Mouse (Mus musculus) retina, postnatal 7 days (tissue): ENCODE data around the gene Msmp.
"Not testable (repeated sequence)": the region's sequence is repeated elsewhere in the genome, so short reads cannot be mapped to it uniquely, and the experiment has no call there.

ENCODE experiments used
- DNase-seq: peaks from one replicate; pipeline ENCODE4 v3.0.0-alpha.2; 2012; ENCODE audit warnings: low read depth, low spot score

Msmp gene

DNA sequence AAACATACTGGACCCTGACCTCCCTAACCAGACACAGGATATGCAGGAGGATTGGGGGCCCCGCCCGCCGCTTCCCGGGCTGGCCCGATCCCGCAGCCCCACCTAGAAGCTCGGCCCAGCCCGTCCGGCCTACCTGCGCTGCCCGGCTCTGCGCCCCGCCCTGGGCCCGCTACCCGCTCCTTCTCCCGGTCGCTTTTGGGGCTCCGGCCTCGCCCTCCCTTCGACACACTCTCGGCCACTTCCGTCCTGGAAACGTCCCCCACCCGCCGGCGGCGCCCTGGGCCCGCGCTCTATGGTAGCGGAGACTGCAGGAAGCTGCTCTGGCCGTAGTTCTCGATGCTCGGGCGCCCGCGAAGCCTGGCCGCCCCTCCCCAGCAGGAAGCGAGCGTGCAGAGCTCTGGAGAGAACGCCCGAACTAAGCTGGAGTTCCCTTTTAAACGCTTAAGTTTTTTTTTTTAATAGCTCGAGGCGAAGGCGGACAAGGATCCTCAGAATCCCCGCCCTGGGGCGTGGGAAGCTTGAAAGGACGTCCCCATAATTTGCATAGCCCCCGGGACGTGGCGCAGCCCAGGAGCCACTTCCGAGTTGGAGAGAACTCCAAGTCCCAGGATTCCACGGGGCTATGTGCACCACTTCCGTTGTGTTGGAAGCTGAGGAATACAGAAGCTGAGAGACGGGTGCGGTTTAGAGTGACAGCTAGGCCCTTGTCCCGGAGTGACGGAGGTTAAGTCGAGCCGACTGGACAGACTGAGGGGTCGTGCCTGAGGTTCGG is 22.1 kb downstream of the Msmp start, which contains the start of the genes Creb3 and Tln1:
Creb3 (plus strand) TSS at position 336 of the 772 bp plus-strand sequence.
Tln1 (minus strand) TSS at position 695 of the 772 bp plus-strand sequence.
- DNase-seq, result peak; percentile 89

DNA sequence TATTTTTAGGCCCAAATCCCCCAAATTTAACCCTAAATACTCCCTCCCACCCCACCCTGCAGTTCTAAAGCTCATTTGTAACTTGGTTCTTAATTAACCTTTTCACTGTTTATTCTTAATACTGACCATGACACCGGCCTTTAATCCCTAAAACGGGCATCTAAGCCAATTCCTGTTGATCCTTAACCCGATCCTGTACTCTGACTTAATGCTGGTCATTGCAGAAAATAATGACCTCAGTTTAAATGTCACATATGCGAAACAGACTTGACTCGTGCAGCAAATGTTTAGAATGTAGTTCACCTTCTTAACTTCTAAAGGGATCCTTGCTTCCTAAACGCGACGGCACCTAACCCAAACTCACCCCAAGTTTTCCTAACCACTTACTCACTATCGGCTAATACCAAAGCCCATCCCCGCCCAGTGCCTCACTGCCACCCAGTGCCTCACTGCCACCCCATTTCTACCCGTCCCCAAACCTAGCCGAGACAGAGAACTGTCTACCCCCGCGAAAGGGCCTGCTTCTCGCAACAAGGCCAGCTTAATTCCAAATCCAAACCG is 22.8 kb downstream of the Msmp start:
- no peak for DNase-seq

DNA sequence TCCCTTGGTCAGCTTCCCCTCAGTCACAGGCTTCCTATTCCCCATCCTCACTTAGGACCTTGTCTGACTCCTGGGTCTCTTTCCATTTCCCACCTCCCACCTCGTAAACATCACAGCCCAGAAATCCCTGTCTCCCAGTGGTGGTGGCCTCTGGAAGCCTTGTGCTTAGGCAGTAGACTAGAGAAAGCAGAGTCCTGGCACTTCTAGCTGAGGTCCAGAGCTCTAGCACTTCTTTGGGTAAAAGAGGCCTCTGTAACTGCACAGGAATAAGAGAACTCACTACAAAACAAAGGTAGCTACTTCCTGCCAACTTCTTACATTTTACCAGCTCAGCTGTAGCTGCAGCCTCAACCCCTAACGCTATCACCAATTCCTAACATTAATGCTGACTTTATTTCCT is 23.3 kb downstream of the Msmp start:
- no peak for DNase-seq

DNA sequence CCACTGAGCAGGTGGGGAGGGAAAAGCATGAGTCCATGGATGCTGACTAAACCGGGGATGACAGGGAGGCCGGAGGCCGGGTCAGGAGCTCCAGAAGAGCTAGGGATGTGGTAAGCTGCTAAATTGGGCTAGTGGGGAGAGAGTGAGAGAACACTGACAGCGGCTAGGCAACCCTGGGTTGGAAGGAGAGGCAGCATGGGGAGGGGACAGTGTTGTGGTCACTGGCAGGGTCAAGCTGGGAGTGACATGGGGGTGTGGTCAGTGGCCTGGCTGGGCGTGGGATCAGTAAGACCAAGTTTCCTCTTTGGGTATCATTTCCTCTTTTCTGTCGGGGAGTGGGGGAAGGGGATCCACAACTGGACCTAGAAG is 24.1 kb downstream of the Msmp start:
- DNase-seq, result no peak

DNA sequence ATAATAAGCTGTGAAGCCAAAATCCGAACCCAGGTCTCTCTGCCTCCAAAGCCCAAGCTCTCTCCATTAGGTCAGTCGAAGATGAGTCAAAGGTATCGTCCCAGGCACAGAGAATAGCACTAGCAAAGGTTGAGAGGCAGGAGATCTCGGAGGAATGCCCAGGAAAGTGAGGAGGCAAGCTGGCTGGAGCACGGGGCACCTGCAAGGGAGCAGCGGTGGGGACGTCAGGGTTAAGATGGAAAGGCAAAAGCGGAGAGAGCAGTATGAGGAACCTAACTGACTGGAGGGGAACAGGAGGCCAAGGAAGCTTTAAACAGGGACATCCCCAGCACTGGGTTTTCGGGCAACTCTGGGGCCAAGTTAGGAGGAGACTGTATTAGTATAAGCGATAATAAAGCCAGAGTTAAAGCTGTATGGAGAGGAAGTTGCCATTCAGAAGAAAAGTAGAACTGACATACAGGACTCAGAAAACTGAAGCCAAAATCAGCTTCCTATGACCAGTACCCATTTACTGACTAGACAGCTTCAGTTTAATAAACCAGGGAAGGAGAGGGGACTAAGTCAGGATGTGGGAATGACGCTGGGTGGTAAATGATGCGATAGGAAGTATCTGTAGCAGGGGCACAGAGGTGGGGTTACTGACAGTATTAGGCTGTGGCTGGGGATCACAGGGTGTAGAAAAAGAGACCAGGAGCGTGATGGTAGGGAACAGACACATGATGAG is 24.6 kb downstream of the Msmp start:
- DNase-seq, result no peak

DNA sequence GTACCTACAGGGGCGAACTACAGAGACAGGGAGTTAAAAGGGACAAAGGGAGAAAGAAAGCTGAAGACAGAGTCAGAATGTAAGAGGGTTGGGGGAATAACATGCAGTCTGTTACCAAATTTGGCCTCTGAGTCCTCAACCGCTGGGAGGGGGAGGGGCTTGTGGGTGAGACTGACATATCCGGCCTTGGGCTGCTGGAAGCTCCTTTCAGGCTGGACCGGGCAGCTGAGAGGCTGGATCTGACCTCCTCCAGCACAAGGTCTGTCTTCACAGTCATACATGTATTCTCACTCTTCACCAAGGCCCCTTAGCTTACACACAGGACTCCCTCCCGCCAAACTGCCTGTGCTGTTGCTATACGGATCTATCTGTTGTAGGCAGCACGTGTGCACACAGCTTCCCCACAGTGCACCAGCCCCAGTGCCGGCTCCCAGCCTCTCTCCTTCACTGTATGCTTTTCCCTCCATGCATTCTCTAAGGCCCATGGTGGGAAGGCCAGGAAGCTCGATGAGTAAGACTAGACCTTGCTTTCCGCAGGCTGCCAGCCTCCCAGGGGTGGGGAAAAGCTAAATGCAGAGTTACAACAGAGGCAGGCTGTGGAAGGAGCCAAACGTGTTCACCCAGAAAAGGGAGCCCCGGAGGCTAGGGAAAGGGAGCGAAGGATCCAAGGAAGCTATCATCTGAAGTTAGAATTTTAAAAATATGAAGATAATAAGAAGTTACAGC is 25.5 kb downstream of the Msmp start:
- no peak for DNase-seq

- DNase-seq, result no peak
Measured at GRCm38 (mm10) chr4:43558028-43558630, 26.2 kb downstream of the Msmp start.

DNA sequence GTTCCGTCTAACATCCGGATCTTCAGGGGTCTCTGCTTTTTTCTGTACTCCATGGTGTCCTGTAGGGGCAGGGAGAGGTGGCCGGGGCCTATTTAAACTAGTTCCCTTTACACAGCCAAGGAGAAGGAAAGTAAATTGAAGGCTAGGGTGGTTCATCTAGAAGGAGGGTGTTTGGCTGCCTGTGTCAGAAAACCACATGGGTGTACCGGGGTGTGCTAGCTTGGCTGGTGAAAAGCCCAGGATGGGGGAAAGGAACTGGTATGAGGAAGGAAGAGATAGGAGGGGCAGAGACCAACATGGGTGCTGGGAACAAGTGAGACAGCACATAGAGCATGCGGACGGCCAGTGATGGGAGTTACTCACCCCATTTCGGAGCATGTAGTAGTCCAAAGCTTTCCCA is 28.4 kb downstream of the Msmp start:
- no peak for DNase-seq

GRCm38 (mm10) chr4:43553891-43554290 is 30.4 kb downstream of the Msmp start:
- DNase-seq, result no peak

GRCm38 (mm10) chr4:43552437-43552836 is 31.9 kb downstream of the Msmp start:
- DNase-seq, result no peak

- DNase-seq, result not testable (repeated sequence)
Measured at GRCm38 (mm10) chr4:43551854-43552253, 32.4 kb downstream of the Msmp start.

DNA sequence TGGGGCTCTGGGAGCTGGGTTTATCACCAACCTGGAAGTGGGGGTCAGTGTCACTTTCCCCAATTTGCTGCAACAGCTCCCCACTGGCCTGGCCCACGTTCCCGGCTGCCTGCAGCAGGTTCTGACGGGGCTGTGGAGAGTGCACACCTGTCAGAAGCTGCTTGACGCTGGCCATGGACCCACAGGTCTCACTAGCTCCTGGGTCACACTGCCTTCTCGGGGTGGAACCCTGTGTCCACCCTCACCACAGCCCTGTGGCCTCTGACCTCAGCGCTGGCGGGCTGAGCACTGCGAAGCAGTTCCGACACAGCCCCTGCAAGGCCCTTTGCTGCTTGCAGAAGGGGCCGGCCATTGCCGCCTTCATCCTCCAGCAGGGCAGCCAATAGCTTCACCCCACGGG is 35.2 kb downstream of the Msmp start:
- DNase-seq, result no peak

DNA sequence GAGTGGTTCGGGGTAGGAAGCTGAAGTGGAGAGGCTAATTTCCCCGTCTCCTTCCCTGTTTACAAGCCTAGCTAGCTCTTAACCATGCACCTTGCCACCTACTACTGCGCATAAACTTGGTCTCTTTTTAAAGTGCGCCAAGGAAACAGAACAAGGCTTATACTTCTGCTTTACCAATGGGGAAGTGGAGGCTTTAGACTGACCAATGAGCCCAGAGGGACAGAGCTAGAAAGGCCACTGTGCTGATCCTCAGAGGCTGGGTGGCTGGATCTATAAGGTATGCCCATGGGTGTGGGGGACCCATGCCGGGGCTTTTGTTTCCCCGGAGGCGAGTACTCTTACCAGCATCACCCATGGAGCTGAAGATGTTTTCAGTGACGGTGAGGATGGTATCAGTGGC is 37.1 kb downstream of the Msmp start:
- no peak for DNase-seq

- DNase-seq, result no peak
Measured at GRCm38 (mm10) chr4:43546375-43547047, 37.8 kb downstream of the Msmp start.

DNA sequence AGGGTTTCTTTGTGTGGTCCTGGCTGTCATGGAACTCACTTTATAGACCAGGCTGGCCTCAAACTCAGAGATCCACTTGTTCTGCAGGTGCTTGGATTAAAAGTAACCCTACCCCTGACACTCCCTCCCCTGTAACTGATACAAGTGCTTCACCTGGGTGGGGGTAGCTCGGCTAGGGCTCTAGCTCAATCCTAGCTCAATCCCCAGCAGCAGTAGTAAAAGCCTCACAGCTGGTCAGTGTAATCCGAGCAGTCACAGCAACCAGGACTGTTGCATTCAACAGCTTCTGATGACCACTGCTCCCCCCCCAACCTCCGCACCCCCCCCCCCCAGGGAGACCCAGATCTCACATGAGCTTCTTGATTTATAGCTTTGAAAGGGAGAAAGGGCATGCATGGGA is 42.2 kb downstream of the Msmp start:
- DNase-seq, result no peak

DNA sequence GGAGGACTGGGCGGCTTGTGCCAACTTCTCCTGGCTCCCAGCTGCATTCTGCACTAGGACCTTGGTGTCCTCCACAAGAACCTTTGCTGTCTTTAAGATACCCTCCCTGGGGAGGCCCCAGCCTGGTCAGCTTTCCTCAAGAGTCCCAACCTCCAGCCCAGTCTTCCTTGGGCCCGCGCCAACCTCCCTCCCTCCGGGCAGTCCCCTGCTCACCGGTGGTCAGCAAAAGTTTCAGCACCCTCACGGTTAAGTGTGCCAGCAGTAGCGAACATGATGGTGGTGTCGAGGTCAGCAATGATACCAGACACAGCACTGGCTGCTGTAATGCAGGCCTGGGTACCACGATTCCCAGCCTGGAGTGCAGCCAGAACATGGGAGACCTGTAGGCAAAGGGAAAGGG is 48.3 kb downstream of the Msmp start:
- no peak for DNase-seq

DNA sequence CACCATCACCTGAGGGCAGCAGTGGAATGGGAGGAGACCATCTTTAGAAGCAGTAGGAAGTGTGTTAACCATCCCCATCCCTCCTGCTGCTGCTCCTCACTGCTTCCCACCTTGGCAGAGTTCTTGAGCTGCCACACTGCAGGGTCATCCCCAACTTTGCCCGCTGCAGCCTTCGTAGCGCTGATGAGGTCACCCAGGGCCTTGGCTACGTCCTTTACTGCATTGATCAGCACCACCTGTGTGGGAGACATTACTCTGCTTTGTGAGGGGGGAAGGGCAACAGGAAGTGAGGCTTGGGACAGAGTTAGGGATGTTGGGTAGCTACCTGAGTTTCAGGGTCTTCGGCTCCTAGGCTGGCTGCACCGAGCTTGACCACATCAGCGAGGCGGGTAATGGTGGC is 48.7 kb downstream of the Msmp start:
- DNase-seq, result no peak

- DNase-seq, result no peak
Measured at GRCm38 (mm10) chr4:43533270-43533669, 51.0 kb downstream of the Msmp start.
